Mouse (Mus musculus): ENCODE measurements around the gene Nckap1l. TPM values are rescaled to one million over a fixed set of nuclear protein-coding genes. Genes with fewer than 3 reads are reported as not detected.

The Nckap1l gene
- total and polyA plus RNA-seq, 3 experiments = 17.9 to 27.1 TPM; not detected in 1

- no peaks in the 10 kb centered on the region; a peak in 1 of 4 replicates for H3K36me3 ChIP-seq (ENCODE audit: control insufficient read depth in 1 of 2, insufficient read depth in 2 of 2, low read length in 2 of 2)
- TF ChIP-seq E2F4 (IDR thresholded peaks at IDR 0.05; ENCODE audit: borderline replicate concordance, low read depth, low read length) (no peak), USF1 (IDR thresholded peaks at IDR 0.05; ENCODE audit: low read depth, low read length) (no peak), ETS1 (IDR thresholded peaks at IDR 0.05; ENCODE audit: low read depth, low read length) (no peak), BHLHE40 (IDR thresholded peaks at IDR 0.05; ENCODE audit: borderline replicate concordance, low read depth, low read length) (no peak), UBTF (IDR thresholded peaks at IDR 0.05; ENCODE audit: borderline replicate concordance, insufficient read depth, low read depth, low read length) (no peak), KAT2A (conservative IDR thresholded peaks at IDR 0.05; ENCODE audit: low read depth, low read length) (no peak), POLR2AphosphoS5 (IDR thresholded peaks at IDR 0.05; ENCODE audit: borderline replicate concordance, low read depth, low read length) (no peak)
Measured at GRCm38 (mm10) chr15:103485106-103485505, 31.5 kb downstream of the Nckap1l start.

GRCm38 (mm10) chr15:103486658-103487057, 33.1 kb downstream of the Nckap1l start:
- Histone ChIP-seq H3K9me3 (replicated peaks; ENCODE audit: insufficient read depth, low read length) (no peaks in the 10 kb centered on the region), H3K79me2 (ENCODE audit: control insufficient read depth, insufficient read depth, low read length, poor library complexity) (no peaks in the 10 kb centered on the region), H3K36me3 (ENCODE audit: control insufficient read depth in 1 of 2, insufficient read depth in 2 of 2, low read length in 2 of 2) (no peaks in the 10 kb centered on the region; a peak in 1 of 4 replicates), H3K27ac (ENCODE audit: control insufficient read depth, low read depth, low read length) (no peak overlapping the region), H3K27me3 (ENCODE audit: control insufficient read depth in 1 of 2, insufficient read depth in 2 of 2, low read length in 2 of 2) (no peaks in the 10 kb centered on the region), H3K9ac (ENCODE audit: control insufficient read depth, low read depth, low read length, poor library complexity, severe bottlenecking) (no peak overlapping the region), H3K4me3 (ENCODE audit: control insufficient read depth in 1 of 2, insufficient read depth in 1 of 2, low read depth in 2 of 2, low read length in 2 of 2) (no peak overlapping the region), H3K4me1 (ENCODE audit: control insufficient read depth in 1 of 2, insufficient read depth in 2 of 2, low read length in 2 of 2) (no peaks in the 10 kb centered on the region)
- no peak for TF ChIP-seq RCOR1 (IDR thresholded peaks at IDR 0.05; ENCODE audit: low read depth, low read length)
- TF ChIP-seq ZNF384 (IDR thresholded peaks at IDR 0.05; ENCODE audit: low read depth, low read length) = no peak
- no peak for TF ChIP-seq CTCF (IDR thresholded peaks at IDR 0.05 in 2 of 3, conservative IDR thresholded peaks at IDR 0.05 in 1 of 3; ENCODE audit: control insufficient read depth in 1 of 3, insufficient read depth in 1 of 3, low read depth in 2 of 3, low read length in 3 of 3, poor library complexity in 1 of 3, severe bottlenecking in 1 of 3)
- TF ChIP-seq JUND (IDR thresholded peaks at IDR 0.05; ENCODE audit: low read depth, low read length) = no peak
- TF ChIP-seq BHLHE40 (IDR thresholded peaks at IDR 0.05; ENCODE audit: borderline replicate concordance, low read depth, low read length) = no peak
- no peak for TF ChIP-seq TCF12 (IDR thresholded peaks at IDR 0.05; ENCODE audit: low read depth, low read length)
- no peak for TF ChIP-seq USF1 (IDR thresholded peaks at IDR 0.05; ENCODE audit: low read depth, low read length)
- no peak for TF ChIP-seq MYC (IDR thresholded peaks at IDR 0.05; ENCODE audit: low read depth, low read length)
- no peak for TF ChIP-seq NRF1 (IDR thresholded peaks at IDR 0.05; ENCODE audit: insufficient read depth, low read depth, low read length, poor library complexity, severe bottlenecking)
- TF ChIP-seq POLR2A (IDR thresholded peaks at IDR 0.05; ENCODE audit: control insufficient read depth in 1 of 2, insufficient read depth in 1 of 2, low read depth in 1 of 2, low read length in 2 of 2, poor library complexity in 1 of 2) = no peak
- no peak for TF ChIP-seq EP300 (IDR thresholded peaks at IDR 0.05; ENCODE audit: low read depth in 1 of 2, low read length in 2 of 2)
- no peak for DNase-seq (ENCODE audit: low read depth, low spot score)

More at GRCm38 (mm10) chr15:103485106-103485505, 31.5 kb downstream of the Nckap1l start:
- Histone ChIP-seq H3K27ac (ENCODE audit: control insufficient read depth, low read depth, low read length) (no peak overlapping the region), H3K4me3 (ENCODE audit: control insufficient read depth in 1 of 2, insufficient read depth in 1 of 2, low read depth in 2 of 2, low read length in 2 of 2) (no peak overlapping the region), H3K4me1 (ENCODE audit: control insufficient read depth in 1 of 2, insufficient read depth in 2 of 2, low read length in 2 of 2) (no peaks in the 10 kb centered on the region), H3K79me2 (ENCODE audit: control insufficient read depth, insufficient read depth, low read length, poor library complexity) (no peaks in the 10 kb centered on the region), H3K9ac (ENCODE audit: control insufficient read depth, low read depth, low read length, poor library complexity, severe bottlenecking) (no peak overlapping the region), H3K27me3 (ENCODE audit: control insufficient read depth in 1 of 2, insufficient read depth in 2 of 2, low read length in 2 of 2) (no peaks in the 10 kb centered on the region), H3K9me3 (replicated peaks; ENCODE audit: insufficient read depth, low read length) (no peaks in the 10 kb centered on the region)
- DNase-seq (ENCODE audit: low read depth, low spot score) = no peak

All from MEL (cell line).